Mouse (Mus musculus): ENCODE measurements at regions not wholly inside any gene's neighbourhood (a gene's known extent, or its start where the extent isn't known, plus 50 kb on each side); places are given as distances from the start of the nearest gene placed in this dataset.
A peak's percentile ranks its signal among the peaks of the same experiment; 100 is the strongest.

DNA sequence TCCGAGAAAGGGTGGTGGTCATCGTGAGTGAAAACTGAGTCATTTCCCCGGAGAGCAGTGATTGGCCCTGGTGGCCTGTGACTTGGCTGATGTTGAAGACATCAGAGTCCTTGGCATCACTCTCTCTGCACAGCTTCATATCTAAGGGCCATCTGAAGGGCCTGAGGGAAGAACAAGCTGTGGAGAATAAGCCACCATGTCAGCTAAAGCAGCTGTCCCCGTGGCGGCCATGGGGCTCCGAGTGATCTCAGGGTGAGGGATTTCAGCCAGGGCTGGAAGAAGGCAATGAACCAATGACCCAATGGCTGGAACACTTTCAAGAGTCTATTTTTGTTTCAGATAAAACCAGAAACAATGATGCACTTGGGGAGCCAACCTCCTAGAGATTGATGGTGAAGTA is 62.2 kb downstream of the Ttc32 start:
- peak; percentile 6 for DNase-seq

DNA sequence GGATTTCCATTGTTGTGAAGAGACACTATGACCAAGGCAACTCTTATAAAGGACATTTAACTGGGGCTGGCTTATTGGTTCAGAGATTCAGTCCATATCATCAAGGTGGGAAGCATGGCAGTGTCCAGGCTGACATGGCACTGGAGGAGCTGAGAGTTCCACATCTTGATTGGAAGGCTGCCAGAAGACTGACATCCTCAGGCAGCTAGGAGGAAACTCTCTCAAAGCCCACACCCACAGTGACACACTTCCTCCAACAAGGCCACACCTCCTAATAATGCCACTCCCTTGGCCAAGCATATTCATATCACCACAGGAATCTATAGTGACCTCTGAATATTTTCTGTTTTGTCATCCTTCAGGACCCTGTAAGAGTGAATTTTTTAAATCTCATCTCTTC is 65.3 kb downstream of the Ttc32 start:
- DNase-seq = no peak

DNA sequence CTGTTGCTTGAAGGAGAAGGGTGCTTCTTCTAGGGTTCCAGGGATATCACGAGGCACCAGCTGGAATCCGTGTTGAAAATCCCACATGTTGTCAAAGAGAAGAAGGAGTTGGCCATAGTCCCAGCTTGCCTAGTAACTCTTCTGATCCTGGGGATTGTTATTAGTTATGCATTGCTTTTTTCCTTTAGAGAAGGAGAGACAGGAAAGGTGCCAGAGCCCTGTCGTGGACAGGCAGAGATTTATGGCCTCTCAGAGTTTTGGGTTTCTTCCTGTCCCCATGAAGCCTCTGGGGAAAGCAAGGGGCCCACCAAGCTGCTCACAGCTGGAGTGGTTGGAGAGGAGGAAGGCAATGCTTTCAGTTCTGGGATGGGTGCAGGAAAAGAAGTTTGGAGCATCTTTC is 76.6 kb downstream of the Ttc32 start:
- DNase-seq = no peak

DNA sequence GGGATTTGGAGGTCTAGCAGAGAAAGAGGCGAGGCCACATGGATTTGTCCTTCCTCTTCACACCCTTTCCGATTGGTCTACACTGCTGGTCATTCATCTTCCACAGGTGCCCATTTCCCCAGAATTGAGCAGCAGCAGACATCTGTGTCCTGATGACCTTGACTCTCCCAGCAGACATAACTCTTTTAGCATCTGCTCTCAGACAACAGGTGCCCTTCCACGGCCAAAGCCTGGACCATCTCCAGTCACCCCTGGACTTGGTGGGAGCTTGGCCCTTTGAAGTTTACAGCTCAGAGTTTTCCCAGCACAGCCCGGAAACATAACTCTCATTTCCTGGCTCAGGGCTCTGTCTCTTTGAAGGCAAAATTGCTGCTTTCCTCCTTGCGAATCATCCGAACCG is 80.0 kb downstream of the Ttc32 start:
- DNase-seq = no peak

DNA sequence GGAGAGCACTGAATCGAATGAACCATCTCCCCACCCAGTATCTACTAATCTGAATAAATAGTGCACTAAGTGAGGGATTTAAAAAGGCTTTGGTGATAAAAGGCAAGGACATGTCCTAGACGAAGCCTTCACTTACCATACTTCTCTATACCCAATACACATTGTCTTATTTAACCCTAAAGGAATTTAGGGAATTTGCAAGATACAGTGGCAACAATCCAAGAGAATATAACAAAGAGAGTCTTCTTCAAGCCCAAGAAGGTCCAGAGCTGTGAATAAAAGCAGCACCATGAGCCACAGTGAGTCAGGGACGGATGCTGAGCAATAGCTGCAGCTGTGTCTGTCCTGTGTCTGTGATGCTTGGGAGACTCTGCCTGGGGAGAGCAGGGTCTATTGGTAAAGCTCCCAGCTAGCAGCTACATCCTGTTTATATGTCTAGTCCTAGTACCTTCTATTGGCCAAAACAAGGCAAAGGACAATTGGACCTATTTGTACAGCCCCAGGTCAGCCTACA is 82.4 kb downstream of the Ttc32 start:
- no peak for DNase-seq

DNA sequence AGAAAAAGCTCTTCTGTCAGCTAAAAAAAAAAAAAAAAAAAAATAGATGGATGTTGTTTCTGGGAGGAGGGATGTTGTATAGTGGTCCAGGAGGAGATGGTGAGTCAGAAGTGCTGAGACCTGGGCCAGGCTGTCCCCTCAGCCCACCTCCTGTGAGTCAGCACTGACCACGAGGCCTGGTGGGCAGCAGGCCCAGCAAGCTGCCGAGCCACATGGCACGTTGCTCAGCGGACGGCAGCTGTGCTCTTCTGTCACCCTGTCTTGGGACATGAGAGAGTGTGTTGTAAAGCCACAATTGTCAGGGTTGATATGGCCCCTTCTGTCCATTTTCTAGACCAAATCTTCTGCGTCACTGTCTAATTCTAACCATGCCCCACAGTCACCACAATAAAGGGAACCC is 83.9 kb downstream of the Ttc32 start:
- DNase-seq = no peak

DNA sequence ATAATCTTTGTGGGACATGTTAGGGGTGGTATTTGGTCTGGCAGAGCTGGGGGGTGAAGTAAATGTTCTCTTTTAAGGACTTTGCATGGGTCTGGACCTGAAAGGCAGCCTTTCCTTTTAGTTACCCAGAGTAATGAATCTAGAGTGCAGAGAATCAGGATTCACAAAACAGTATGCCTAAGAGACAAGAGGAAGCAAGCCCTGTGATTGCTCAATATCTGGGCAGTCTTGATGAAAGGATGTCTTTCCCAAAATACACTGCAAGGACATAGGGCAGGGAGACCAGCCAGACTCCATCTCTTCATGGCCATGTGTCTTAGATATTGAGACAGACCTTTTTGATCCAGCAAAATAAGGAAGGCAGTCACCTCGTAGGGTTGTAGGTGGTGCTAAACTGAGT is 84.3 kb downstream of the Ttc32 start:
- DNase-seq = no peak

DNA sequence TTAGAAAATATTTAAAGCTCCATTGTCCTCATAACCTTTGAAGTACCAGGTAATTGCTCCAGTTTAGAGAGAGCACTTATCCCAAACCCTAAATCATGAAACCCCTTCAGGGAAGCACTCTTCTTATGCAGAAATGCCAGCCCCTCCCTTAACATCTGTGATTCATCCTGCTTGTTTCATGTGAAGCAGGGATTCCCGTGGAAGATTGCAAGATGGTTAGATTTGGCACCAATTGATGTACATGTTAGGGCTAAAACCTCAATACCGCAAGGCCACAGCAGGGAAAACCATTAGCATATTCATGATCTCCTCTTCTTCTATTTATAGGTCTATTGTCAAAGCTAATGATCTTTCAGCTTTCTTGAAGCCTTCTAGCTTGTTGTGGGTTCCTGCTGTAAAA is 88.8 kb downstream of the Ttc32 start:
- DNase-seq = no peak

DNA sequence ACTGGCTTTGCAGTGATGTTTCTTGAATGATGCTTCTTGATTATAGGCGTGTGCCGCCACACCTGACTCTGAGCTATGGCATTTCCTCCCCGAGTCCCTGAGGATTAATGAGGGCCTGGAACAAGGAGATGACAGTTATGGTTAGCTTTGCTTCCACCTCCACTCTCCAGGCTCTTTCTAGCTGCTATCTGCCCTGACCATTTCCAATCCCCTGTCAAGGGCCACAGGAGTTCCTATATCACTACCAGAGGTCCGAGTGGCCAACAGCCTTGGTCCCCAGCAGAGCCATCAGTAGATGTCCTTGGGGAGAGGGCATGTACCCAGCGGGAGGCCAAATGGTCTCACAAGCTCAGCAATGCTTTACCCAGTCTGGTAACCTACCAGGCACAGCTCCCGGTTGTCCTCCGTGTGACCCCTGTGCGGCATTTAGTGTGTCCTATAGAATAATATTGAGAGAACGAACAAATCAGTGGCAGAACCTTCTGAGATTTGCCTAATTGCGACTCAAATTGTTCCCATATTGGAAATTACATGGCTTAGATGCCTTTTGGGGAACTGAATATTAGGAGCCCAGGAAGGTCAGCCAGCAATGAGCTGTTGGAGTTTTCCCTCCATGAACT is 98.2 kb downstream of the Ttc32 start:
- no peak for DNase-seq

DNA sequence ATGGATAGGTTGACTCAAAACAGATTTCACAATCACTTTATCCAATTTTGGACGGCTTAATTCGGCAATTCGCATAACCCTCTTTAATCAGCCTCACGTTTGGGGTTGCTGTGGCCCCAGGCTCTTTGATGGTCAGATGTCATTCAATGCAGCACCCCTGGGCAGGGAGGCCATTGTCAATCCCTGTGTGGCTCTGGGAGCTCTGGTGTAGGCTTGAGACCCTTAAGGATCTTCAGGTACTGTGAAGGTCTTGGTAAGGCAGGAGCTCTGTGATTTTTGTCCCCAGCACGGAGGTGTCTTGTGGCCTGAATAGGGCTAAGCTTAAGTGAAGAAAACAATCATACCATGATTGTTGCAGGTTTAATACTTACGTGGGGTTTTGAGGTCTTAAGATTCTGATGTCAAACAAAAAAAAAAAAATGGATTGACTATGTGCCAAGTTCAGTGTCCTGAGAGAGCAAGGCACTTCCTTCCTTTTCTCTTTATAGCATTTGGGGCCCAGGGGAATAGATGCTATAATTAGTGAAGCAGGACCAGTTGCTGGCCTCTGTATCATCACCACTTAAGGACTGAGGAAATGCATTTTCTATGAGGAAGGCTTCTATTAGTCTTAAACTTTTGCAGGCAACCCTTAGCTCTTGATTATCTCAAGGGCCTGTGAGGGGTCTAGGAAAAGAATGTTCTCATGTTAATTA is 98.9 kb downstream of the Ttc32 start:
- no peak for DNase-seq

DNA sequence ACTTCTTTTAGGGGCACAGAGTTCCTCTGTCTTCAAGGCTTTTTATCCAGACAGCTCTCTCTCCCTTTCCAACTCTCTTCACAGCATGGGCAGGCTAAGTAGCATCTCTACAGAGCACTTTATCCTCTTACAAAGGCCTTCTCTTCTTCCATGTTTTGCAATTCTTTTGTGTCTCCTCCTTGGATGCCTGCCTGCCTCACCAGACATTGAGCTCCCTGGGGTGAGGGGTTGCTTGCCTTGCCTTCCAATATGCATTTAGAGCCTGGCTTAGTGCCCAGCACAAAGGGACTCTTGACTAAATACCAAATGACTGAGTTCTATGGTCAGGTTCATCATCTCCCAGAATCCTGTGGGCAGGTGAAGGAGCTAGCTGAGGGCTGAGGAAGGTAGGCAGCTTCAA is 102.8 kb downstream of the Ttc32 start:
- no peak for DNase-seq

DNA sequence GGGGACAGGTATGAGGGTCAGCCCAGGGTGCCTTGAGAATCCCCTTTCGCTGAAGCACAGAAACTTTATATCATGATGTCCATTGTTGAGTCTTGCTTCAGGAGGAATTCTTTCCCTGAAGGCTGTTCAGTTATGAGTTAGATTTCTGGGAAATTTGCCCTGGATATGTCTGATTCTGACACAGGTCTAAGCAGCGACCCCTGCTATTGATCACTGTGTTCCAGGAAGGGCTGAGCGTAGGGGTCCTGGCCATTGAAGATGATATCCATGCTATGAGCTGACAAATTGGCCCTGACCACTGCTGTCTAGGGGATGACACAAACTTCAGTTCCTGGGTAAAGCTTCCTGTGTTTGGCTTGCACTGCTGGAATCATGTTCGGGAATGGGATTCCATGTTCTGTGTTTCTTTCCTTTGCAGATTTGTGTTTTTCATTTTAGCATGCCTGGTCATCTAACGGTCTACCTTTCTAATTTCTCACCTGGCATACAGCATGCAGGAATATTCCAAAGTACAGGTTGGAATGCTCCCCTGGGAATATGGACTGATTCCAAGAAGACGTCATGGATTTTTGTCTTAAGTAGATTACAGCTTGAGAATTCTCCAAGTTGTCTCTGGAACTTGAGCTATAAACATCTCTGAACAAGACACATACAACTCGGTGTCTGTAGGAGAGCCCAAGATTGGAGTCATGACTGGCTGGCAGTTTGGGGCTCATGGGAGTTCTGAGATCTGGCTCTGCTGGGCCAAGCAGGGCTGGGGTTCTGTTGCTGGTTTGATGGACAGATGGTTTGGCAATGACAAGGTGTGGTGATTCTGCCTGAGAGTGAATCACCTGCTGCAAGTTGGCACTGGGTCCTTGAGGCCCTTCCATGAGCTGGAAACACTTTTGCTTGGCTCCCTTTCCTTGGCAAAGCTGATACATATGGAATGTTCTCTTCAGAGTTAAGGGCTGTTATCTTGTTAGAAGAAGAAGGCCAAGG is 104.4 kb downstream of the Ttc32 start:
- DNase-seq = no peak

DNA sequence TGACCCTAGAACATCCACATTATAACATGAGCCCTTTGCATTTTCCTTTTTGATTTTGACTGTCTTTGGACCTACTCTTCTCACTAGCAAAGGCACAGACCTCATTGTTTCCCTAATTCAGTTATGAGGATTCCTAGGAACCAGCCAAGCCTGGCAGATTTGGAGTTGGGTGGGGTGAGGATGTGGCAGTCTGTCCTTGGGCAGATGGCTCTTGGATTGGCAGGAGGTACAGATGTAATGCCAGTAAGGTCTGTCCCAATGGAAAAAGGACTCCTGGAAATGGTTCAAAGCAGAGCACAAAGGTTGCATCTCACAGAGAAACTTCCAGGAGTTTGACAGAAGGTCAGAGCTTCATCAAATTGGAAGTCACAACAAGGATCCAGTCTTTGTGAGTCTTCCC is 121.2 kb downstream of the Ttc32 start:
- no peak for DNase-seq

DNA sequence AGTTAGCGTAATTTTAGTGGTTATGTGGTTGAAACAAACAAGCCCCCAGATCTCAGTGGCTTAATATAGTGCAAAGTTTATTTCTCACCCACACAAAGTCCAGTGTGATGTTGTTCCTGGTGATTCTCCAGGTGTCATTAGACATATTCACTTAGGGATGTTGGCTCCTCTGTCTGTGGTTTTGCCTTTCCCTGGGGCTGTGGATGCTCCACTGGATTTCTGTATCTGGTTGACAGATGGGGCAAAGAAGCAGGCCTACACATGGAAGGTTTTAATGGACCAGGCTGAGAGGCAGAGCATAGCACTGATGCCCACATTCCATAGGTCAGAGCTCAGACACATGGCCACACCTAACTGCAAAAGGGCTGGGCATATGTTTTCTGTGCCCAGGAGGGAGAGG is 121.6 kb downstream of the Ttc32 start:
- no peak for DNase-seq

DNA sequence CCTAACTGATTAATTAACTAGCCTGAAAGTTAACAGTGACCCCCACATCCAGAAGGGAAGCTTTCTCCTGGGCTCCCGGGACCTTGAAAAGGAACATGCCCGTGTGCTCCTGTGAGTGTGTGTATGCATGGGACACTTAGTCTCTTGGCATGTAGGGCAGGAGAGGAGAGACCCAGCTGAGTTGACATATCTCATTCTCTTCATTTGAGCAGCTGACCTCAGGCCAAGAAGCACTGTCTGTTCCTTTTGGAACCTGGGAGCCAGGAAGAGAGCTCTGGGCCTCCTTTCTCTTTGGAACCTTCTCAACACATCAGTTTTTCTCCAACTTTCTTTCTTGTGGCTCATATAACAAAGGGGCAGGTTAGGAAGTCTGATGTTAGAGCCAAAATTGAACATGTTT is 124.7 kb downstream of the Ttc32 start:
- DNase-seq = no peak

DNA sequence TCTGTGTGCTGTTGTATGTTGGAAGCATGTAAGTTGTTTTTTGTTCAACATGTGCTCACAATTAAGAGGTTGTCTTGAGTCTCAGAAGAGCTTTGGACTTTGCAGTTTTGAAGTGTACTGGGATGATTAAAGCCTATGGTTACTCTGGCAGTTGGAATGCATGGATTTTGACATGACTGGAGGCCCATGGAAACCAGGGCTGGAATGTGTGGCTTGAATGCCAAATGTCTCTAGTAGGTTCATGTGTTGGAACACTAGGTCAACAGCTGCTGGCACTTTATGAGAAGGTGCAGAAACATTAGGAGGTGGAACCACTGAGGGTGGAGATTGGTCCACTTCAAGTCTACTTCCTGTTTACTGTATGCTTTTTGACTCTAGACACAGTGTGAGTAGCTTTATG is 127.0 kb downstream of the Ttc32 start:
- no peak for DNase-seq

DNA sequence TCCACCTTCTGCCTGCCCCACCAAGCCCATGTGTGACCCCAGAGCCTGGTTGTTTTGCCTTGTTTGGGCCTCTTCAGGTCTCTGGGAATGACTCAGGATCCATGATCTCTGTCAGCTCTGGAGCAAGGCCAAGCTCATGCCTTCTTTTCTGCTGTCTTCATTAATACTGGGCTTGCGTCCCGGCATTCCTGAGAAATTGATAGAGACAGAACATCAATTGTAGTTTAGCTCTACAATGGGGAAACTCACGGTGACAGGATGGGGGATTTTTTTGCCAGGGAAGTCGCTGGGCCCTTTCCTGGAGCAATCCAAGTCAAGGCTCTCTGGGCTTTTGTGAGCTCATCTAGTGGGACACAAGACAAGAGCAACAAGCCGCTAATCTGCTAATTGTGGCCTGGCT is 129.0 kb downstream of the Ttc32 start:
- DNase-seq = no peak

DNA sequence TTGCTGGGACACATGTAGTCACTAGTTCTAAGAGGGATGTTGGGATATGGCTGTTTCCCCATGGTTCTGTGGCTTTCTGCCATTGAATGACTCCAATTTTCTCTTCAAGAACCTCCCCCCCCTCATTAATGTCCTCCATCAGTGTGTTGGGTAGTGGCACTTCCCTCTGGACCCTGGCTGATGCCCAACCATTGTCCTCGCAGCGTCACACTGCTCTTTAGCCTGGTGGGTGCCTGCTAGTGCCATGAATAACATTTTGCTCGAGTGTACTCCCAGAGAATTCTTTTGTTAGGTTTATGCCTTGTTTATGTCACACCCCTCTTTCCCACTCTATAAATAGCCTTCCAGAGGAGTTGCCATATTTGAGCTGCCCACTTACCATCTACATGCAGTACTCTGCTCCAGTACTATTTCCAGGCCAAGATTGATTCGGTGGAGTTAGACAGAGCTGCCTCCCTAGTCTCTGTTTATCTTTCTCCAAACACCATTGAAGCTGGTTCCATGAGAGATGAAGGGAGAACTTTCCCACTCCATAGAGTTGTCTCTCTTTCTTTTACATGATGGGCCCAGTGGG is 135.7 kb downstream of the Ttc32 start:
- DNase-seq = no peak

DNA sequence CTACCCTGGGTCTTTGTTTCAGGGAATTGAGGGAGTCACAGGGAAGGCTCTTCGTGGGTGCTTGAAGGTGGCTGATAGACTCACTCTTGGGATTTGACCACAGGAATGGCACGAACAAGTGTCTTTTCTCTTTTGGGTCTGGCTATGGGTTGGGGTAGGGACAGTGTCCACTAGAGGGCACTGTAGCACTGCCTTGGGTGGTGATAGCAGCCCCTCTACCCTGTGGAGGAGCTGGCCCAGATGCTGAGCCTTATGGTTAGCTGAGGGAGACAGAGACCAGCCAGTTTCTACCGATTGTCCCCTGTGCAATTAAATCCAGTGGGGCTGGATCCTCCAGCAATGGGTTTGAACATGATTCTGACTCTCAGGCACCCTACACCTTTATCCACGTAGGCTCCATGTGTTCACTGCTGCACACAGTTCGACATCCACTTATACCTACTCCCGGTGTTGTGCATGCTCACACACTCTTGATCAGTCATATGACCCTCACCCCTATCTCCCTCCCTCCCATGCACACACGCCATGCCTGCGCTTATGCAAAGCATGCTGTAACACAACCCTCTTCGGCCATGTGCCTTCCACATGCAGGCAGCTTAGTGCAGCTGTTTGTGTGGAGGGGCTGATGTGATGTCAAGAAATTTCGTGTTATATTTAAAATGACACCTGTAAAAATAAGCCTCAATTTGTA is 136.6 kb downstream of the Ttc32 start:
- DNase-seq = peak; percentile 36

DNA sequence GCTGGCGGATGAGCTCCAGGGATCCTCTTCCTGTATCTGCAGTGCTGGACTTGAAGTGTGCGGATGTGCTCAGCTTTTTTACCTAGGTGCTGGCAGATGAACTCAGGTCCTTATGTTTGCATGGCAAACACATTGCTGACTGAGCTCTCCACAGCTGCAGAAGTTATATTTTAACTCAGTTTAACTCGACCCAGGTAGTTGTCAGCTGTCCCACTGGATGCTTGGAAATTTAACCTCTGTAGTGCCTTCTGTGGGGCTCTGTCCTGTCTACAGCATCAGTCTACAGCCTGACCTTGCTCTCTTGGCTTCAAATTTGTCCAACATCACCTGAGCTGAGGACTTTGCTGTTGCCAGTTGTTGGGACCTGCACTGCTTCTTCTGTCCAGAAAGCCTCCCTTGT is 139.2 kb downstream of the Ttc32 start:
- peak; percentile 9 for DNase-seq

DNA sequence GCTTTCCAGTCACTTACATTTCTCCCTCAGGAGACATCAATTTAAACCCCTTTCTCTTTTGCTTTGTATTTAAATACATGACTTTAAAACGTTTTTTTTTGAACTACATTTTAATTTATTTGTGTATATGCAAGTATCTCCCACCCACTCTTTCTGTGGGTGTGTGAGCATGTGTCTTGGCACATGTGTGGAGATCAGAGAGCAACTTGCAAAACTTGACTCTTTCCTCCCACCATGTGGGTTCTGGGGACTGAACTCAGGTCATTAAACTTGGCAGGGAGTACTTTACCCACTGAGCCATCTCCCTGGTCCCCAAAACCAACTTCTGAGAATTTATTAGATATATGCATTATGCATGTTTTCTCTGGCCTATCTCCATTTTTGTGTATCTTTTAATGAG is 143.9 kb downstream of the Ttc32 start:
- no peak for DNase-seq

DNA sequence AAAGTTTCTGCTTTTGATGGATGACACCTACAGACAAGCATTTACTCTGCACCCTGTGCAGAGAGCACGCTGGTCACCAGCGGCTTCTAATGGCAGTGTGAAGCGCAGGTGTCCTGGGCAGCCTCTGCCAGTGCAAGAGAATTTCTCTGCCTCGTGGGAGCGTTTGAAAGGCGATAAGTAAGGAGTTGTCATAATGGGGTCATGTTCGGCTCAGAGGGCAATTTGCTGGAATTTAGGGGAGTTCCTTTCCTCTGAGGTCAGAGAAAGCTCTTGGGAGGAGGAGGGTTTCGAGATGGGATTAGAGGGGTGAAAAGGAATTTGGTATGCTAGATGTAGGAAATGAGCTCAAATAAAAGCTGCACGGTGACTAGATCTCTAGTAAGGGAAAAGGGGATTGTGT is 144.5 kb downstream of the Ttc32 start:
- no peak for DNase-seq

DNA sequence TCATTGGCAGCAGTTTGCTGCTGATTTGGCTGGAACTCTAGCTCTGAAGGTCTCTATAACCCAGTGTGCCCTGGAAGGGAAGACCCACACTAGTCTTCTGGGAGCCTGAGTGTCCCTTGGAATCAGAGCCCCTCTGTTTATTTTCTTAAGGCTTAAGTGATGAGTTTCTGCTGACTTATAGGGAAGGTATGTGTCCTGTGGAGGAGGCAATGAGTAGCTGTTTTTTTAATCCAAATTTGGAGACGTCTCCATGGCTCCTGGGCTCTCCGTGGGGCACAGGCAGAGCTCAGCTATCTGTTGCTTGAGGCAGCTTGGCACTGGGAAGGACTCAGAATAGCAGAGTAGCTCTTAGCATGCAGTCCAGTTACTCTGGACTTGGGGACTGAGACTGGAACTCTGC is 146.4 kb downstream of the Ttc32 start:
- DNase-seq = no peak
